Mouse (Mus musculus) liver, embryonic 14.5 days (tissue): ENCODE data around the gene Mccc1.

ENCODE experiments used
- CTCF ChIP-seq: IDR thresholded peaks from 2 replicates; pipeline ENCODE4 v1.5.1; 2016; ENCODE audit warnings: antibody characterized with exemption, low read depth, control low read depth
- EP300 ChIP-seq: IDR thresholded peaks from 2 replicates; pipeline ENCODE4 v1.6.1; 2016; ENCODE audit warnings: antibody characterized with exemption, low read depth

- no peak for TF ChIP-seq EP300
- no peak for TF ChIP-seq CTCF
These were observed 34.0 kb downstream of the Mccc1 start for GRCm38 (mm10) chr3:35966493-35966892.
